Mouse (Mus musculus) MEL (cell line): ENCODE data around the gene Stambp. TPM values are rescaled to one million over a fixed set of nuclear protein-coding genes. Genes with fewer than 3 reads are reported as not detected.

ENCODE experiments used
- DNase-seq: peaks from one replicate; pipeline ENCODE4 v3.0.0; 2011; ENCODE audit warnings: low read depth, low spot score
- H3K27ac ChIP-seq: 2 replicates; pipeline ENCODE4 v1.5.1; 2012; ENCODE audit warnings: low read depth, mild to moderate bottlenecking, control low read depth, low read length, moderate library complexity; ENCODE audit not compliant: control insufficient read depth
- H3K27me3 ChIP-seq, 2 experiments: fragments of 150-350 bp in 1 of 2; sonication (generic) in 1 of 2; 2 replicates each; pipeline ENCODE4 v1.6.1; 2012; ENCODE audit warnings: low read length in 2 of 2, mild to moderate bottlenecking in 2 of 2, improper control_type of control experiment in 1 of 2, moderate library complexity in 1 of 2; ENCODE audit not compliant: insufficient read depth in 2 of 2, control insufficient read depth in 1 of 2
- H3K36me3 ChIP-seq, 2 experiments: 2 replicates each; pipeline ENCODE4 v1.6.1; 2012 to 2014; ENCODE audit warnings: low read length in 2 of 2, improper control_type of control experiment in 1 of 2, inconsistent platforms in 1 of 2, mild to moderate bottlenecking in 1 of 2; ENCODE audit not compliant: insufficient read depth in 2 of 2, control insufficient read depth in 1 of 2
- H3K4me1 ChIP-seq, 2 experiments: fragments of 150-350 bp in 1 of 2; sonication (generic) in 1 of 2; 2 replicates each; pipeline ENCODE4 v1.6.1; 2012; ENCODE audit warnings: low read length in 2 of 2, improper control_type of control experiment in 1 of 2, mild to moderate bottlenecking in 1 of 2; ENCODE audit not compliant: insufficient read depth in 2 of 2, control insufficient read depth in 1 of 2
- H3K4me3 ChIP-seq, 2 experiments: fragments of 150-350 bp in 1 of 2; sonication (generic) in 1 of 2; 2 replicates each; pipeline ENCODE4 v1.5.1; 2012; ENCODE audit warnings: low read depth in 2 of 2, low read length in 2 of 2, mild to moderate bottlenecking in 2 of 2, moderate library complexity in 2 of 2, control low read depth in 1 of 2, improper control_type of control experiment in 1 of 2; ENCODE audit not compliant: control insufficient read depth in 1 of 2, insufficient read depth in 1 of 2
- H3K79me2 ChIP-seq: 2 replicates; pipeline ENCODE4 v1.6.1; 2012; ENCODE audit warnings: mild to moderate bottlenecking, low read length, moderate library complexity; ENCODE audit not compliant: control insufficient read depth, poor library complexity, insufficient read depth
- H3K9ac ChIP-seq: 2 replicates; pipeline ENCODE4 v1.6.1; 2012; ENCODE audit warnings: low read depth, mild to moderate bottlenecking, control low read depth, low read length, moderate library complexity; ENCODE audit not compliant: control insufficient read depth, poor library complexity, severe bottlenecking
- H3K9me3 ChIP-seq: fragments of 150-350 bp; sonication (generic); replicated peaks from 2 replicates; pipeline ENCODE4 v1.6.1; 2012; ENCODE audit warnings: mild to moderate bottlenecking, low read length, improper control_type of control experiment, moderate library complexity; ENCODE audit not compliant: insufficient read depth
- BHLHE40 ChIP-seq: IDR thresholded peaks from 2 replicates; pipeline ENCODE4 v1.6.1; 2012; ENCODE audit warnings: low read depth, mild to moderate bottlenecking, inconsistent platforms, low read length, improper control_type of control experiment, borderline replicate concordance
- CHD1 ChIP-seq: IDR thresholded peaks from 2 replicates; pipeline ENCODE4 v1.6.1; 2012; ENCODE audit warnings: low read depth, mild to moderate bottlenecking, inconsistent platforms, low read length, improper control_type of control experiment
- CTCF ChIP-seq, 3 experiments: IDR thresholded peaks in 2 of 3; conservative IDR thresholded peaks in 1 of 3; 2 replicates each; pipeline ENCODE4 v1.5.1; 2011 to 2012; ENCODE audit warnings: low read length in 3 of 3, low read depth in 2 of 3, mild to moderate bottlenecking in 2 of 3, improper control_type of control experiment in 1 of 3, inconsistent platforms in 1 of 3, mixed read lengths in 1 of 3, moderate library complexity in 1 of 3; ENCODE audit not compliant: control insufficient read depth in 1 of 3, insufficient read depth in 1 of 3, poor library complexity in 1 of 3, severe bottlenecking in 1 of 3
- E2F4 ChIP-seq: IDR thresholded peaks from 2 replicates; pipeline ENCODE4 v1.6.1; 2011; ENCODE audit warnings: low read depth, low read length, improper control_type of control experiment, borderline replicate concordance
- GATA1 ChIP-seq: IDR thresholded peaks from 2 replicates; pipeline ENCODE4 v1.6.1; 2011; ENCODE audit warnings: low read depth, low read length, improper control_type of control experiment
- HCFC1 ChIP-seq: IDR thresholded peaks from 2 replicates; pipeline ENCODE4 v1.6.1; 2012; ENCODE audit warnings: low read depth, mild to moderate bottlenecking, inconsistent platforms, low read length, improper control_type of control experiment, moderate library complexity
- KAT2A ChIP-seq: conservative IDR thresholded peaks from 2 replicates; pipeline ENCODE4 v1.6.1; 2012; ENCODE audit warnings: low read depth, low read length, improper control_type of control experiment, inconsistent platforms
- MAFK ChIP-seq: IDR thresholded peaks from 2 replicates; pipeline ENCODE4 v1.6.1; 2011; ENCODE audit warnings: low read depth, mild to moderate bottlenecking, low read length, improper control_type of control experiment, borderline replicate concordance
- MEF2A ChIP-seq: IDR thresholded peaks from 2 replicates; pipeline ENCODE4 v1.6.1; 2014; ENCODE audit warnings: low read depth, mild to moderate bottlenecking, inconsistent platforms, low read length, improper control_type of control experiment; ENCODE audit not compliant: poor library complexity, insufficient replicate concordance, severe bottlenecking; ENCODE audit errors: extremely low read depth
- MYB ChIP-seq: IDR thresholded peaks from 2 replicates; pipeline ENCODE4 v1.6.1; 2011; ENCODE audit warnings: mild to moderate bottlenecking, low read depth, low read length, improper control_type of control experiment
- NRF1 ChIP-seq: IDR thresholded peaks from 2 replicates; pipeline ENCODE4 v1.6.1; 2014; ENCODE audit warnings: low read depth, mild to moderate bottlenecking, inconsistent platforms, low read length, improper control_type of control experiment, moderate library complexity; ENCODE audit not compliant: poor library complexity, insufficient read depth, severe bottlenecking
- POLR2AphosphoS5 ChIP-seq: IDR thresholded peaks from 2 replicates; pipeline ENCODE4 v1.6.1; 2012; ENCODE audit warnings: low read depth, borderline replicate concordance, mild to moderate bottlenecking, inconsistent platforms, low read length, moderate library complexity, mixed read lengths
- RAD21 ChIP-seq: IDR thresholded peaks from 2 replicates; pipeline ENCODE4 v1.6.1; 2011; ENCODE audit warnings: mild to moderate bottlenecking, low read depth, low read length, improper control_type of control experiment
- RCOR1 ChIP-seq: IDR thresholded peaks from 2 replicates; pipeline ENCODE4 v1.6.1; 2012; ENCODE audit warnings: low read depth, mild to moderate bottlenecking, inconsistent platforms, low read length, improper control_type of control experiment
- SIN3A ChIP-seq: IDR thresholded peaks from 2 replicates; pipeline ENCODE4 v1.6.1; 2012; ENCODE audit warnings: low read length, improper control_type of control experiment, inconsistent platforms
- SMC3 ChIP-seq: IDR thresholded peaks from 2 replicates; pipeline ENCODE4 v1.6.1; 2011; ENCODE audit warnings: low read depth, low read length, improper control_type of control experiment
- USF1 ChIP-seq: IDR thresholded peaks from 2 replicates; pipeline ENCODE4 v1.6.1; 2014; ENCODE audit warnings: low read depth, mild to moderate bottlenecking, inconsistent platforms, low read length, improper control_type of control experiment, moderate library complexity
- ZKSCAN1 ChIP-seq: IDR thresholded peaks from 2 replicates; pipeline ENCODE4 v1.6.1; 2012; ENCODE audit warnings: low read depth, mild to moderate bottlenecking, inconsistent platforms, low read length, improper control_type of control experiment, moderate library complexity
- ZMIZ1 ChIP-seq: IDR thresholded peaks from 2 replicates; pipeline ENCODE4 v1.6.1; 2012; ENCODE audit warnings: low read depth, mild to moderate bottlenecking, inconsistent platforms, low read length, improper control_type of control experiment, moderate library complexity
- polyA plus RNA-seq, 2 experiments: library from polyadenylated mRNA; stranded (reverse) in 1 of 2; unstranded in 1 of 2; fragments of >175 nt in 1 of 2; fragments of >200 nt in 1 of 2; gene quantifications; 2 replicates each; pipeline versions ENCODE4 v1.2.1 to v1.2.4; 2012; ENCODE audit warnings: low replicate concordance in 2 of 2, low read depth in 1 of 2; ENCODE audit not compliant: insufficient read length in 2 of 2, insufficient read depth in 1 of 2, missing spikeins in 1 of 2
- total RNA-seq: library from RNA; depleted of rRNA; stranded (reverse); fragments of 300-350 nt; gene quantifications from 2 replicates; pipeline ENCODE4 v1.2.3, GENCODE M21; 2012; rRNA removed

Stambp gene
- total and polyA plus RNA-seq, 3 experiments = 4.0 to 18.3 TPM; not detected in 1

DNA sequence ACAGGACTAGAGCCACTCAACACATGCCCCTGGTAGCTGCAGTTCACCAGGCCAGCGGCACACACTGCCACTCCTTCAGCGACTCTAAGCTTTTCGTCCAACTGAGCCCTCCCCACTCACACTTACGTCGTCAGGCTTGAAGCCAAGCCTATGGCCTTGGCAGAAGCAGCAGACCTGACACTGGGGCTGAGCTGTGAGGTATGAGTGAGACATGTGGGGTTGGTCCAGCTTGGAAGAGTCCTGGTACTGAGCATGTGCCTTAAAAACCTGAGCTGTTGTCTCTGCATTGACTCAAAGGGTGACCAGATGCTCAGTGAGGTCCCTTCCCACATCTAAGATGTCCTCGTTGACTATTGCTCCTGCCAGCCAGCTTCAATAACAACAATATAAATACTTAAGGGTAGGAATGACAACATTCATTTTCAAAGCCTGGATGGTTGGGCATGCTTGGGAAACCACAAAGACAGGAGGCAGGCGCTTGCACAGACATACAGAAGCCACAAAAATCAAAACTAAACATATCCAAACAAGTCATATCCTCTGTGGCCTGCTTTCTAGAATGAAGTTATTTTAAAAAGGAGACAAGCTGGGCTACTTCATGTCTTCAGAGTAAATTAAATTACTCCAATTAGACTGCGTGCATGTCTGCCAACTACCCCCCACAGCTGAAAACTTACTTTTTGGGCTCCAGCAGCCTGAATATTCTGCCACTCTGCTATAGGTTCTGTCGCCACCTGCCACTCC is 76.3 kb downstream of the Stambp start:
- Histone ChIP-seq H3K27ac (no peak overlapping the region), H3K27me3 (no peaks in the 10 kb centered on the region), H3K9me3 (no peaks in the 10 kb centered on the region), H3K79me2 (no peaks in the 10 kb centered on the region), H3K4me1 (no peaks in the 10 kb centered on the region), H3K4me3 (no peak overlapping the region), H3K36me3 (no peaks in the 10 kb centered on the region; a peak in 1 of 4 replicates), H3K9ac (no peak overlapping the region)
- no peak for DNase-seq
- TF ChIP-seq GATA1 (no peak), SMC3 (no peak), HCFC1 (no peak), ZKSCAN1 (no peak), USF1 (no peak), ZMIZ1 (no peak), MAFK (no peak), KAT2A (no peak), CHD1 (no peak), SIN3A (no peak), POLR2AphosphoS5 (no peak), MEF2A (no peak), MYB (no peak), CTCF (IDR thresholded peaks at IDR 0.05 in 2 of 3, conservative IDR thresholded peaks at IDR 0.05 in 1 of 3; ENCODE audit: control insufficient read depth in 1 of 3, insufficient read depth in 1 of 3, low read depth in 2 of 3, low read length in 3 of 3, poor library complexity in 1 of 3, severe bottlenecking in 1 of 3) (no peak), RAD21 (no peak), E2F4 (no peak), RCOR1 (no peak), BHLHE40 (no peak), NRF1 (no peak)

Other genes with a start within 250 kb of the Stambp start
- gene Mthfd2, start 246.8 kb downstream of the Stambp start, total RNA-seq = 80.5 and 155 TPM in 2 replicates
- 100 to 1,000 TPM; 219 to 558 TPM for gene Mthfd2, start 246.8 kb downstream of the Stambp start, polyA plus RNA-seq
- gene Mob1a, start 246.7 kb downstream of the Stambp start, total RNA-seq = 71.2 and 74.7 TPM in 2 replicates
- gene Mob1a, start 246.7 kb downstream of the Stambp start, polyA plus RNA-seq = 100 to 1,000 TPM in 1 of 2 experiments, 10 to 100 TPM in 1; 57.0 to 120 TPM
- 48.3 and 55.2 TPM in 2 replicates for gene Bola3, start 223.6 kb downstream of the Stambp start, total RNA-seq
- 100 to 1,000 TPM in 1 of 2 experiments, not detected in 1; 211 TPM for gene Bola3, start 223.6 kb downstream of the Stambp start, polyA plus RNA-seq
- gene Tet3, start 113.6 kb downstream of the Stambp start, total RNA-seq = 11.0 and 11.6 TPM in 2 replicates
- gene Tet3, start 113.6 kb downstream of the Stambp start, polyA plus RNA-seq = 10 to 100 TPM; 22.9 to 35.3 TPM
- gene Dguok, start 65.8 kb downstream of the Stambp start, total RNA-seq = 12.6 and 13.4 TPM in 2 replicates
- 10 to 100 TPM in 1 of 2 experiments, not detected in 1; 21.0 TPM for gene Dguok, start 65.8 kb downstream of the Stambp start, polyA plus RNA-seq
- gene Actg2, start 36.5 kb downstream of the Stambp start, total RNA-seq = 0.27 TPM in 1 of 2 replicates, not detected in the other
- under 1 TPM in 1 of 2 experiments, not detected in 1; 0.07 TPM for gene Actg2, start 36.5 kb downstream of the Stambp start, polyA plus RNA-seq
- gene Clec4f, start 83.5 kb upstream of the Stambp start, total RNA-seq = not detected in 2 replicates
- gene Clec4f, start 83.5 kb upstream of the Stambp start, polyA plus RNA-seq = not detected
- not detected in 2 replicates for gene Cd207, start 105.1 kb upstream of the Stambp start, total RNA-seq
- gene Cd207, start 105.1 kb upstream of the Stambp start, polyA plus RNA-seq = not detected
- 0.39 and 0.46 TPM in 2 replicates for gene Vax2, start 138.5 kb upstream of the Stambp start, total RNA-seq
- 1 to 10 TPM in 1 of 2 experiments, not detected in 1; 3.2 TPM for gene Vax2, start 138.5 kb upstream of the Stambp start, polyA plus RNA-seq
- not detected in 2 replicates for gene Atp6v1b1, start 170.3 kb upstream of the Stambp start, total RNA-seq
- gene Atp6v1b1, start 170.3 kb upstream of the Stambp start, polyA plus RNA-seq = under 1 TPM in 1 of 2 experiments, not detected in 1; 0.08 TPM
- gene Ankrd53, start 189.9 kb upstream of the Stambp start, total RNA-seq = not detected in 2 replicates
- gene Ankrd53, start 189.9 kb upstream of the Stambp start, polyA plus RNA-seq = under 1 TPM in 1 of 2 experiments, not detected in 1; 0.67 TPM
- gene Tex261, start 203.1 kb upstream of the Stambp start, total RNA-seq = 51.1 and 56.2 TPM in 2 replicates
- 100 to 1,000 TPM in 1 of 2 experiments, not detected in 1; 104 TPM for gene Tex261, start 203.1 kb upstream of the Stambp start, polyA plus RNA-seq
- gene Nagk, start 222.3 kb upstream of the Stambp start, total RNA-seq = 3.6 and 5.0 TPM in 2 replicates
- gene Nagk, start 222.3 kb upstream of the Stambp start, polyA plus RNA-seq = 1 to 10 TPM in 1 of 2 experiments, not detected in 1; 6.3 TPM